In the genomic region with DNA sequence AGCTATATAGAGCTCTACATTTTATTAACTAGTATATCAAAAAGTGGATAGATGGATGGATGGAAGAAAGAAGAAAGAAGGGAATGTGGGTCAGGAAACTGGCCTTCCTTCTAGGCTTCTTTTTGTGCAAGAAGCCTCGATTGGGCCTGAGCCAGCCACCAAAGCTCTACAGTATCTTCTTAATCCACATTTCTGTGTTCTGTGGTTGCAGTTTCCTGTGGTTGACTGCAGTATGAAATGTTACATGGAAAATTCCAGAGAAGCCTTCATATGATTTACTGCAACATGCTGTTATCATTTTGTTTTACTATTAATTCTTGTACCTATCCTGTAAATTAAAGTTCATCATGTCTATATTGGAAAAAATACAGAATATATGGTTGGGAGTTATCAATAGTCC, we compare ENCODE assay signal across 28 mouse cellular contexts.
DNase-seq lines count a peak whose midpoint lies in the region; ATAC-seq and TF ChIP-seq lines count a peak whose summit lies in the region.
"Had no signal": no experiment of that assay in that cellular context is flagged by ENCODE, and none has a peak within 500 bp of the region (broad histone marks: within the 10 kb centered on the region; RNA-seq: fewer than 3 reads in every experiment).

No protein-coding gene starts in this region.

- no peak overlapping the region for H3K9ac ChIP-seq in liver, postnatal 0 days (replicated peaks)
- H3K9ac ChIP-seq: embryonic facial prominence, embryonic 12.5 days; forebrain, embryonic 12.5 days; forebrain, embryonic 15.5 days; heart, embryonic 12.5 days; heart, embryonic 15.5 days; hindbrain, embryonic 14.5 days had no signal

- DNase-seq in kidney, postnatal 14 days = peak; percentile 3
- DNase-seq in kidney, adult 11 months = no peak
- DNase-seq in 416B (ENCODE audit: low read depth) = peak; percentile 47
- no peak for DNase-seq in liver, postnatal 0 days
- DNase-seq in cerebellum, adult 11-12 months = no peak
- DNase-seq: adrenal gland, adult 2 months; adrenal gland, postnatal 14 days; B cell, adult 2 months; cerebellum, adult 11 months; cerebellum, adult 8-10 months; cerebellum, postnatal 10 days; cerebellum, postnatal 36 days; gastrocnemius, postnatal 25 days; heart, adult 18-20 months; heart, postnatal 10 days; heart, postnatal 36 days had no signal

- no peaks in the 10 kb centered on the region for H3K9me3 ChIP-seq in liver, postnatal 0 days (ENCODE audit: low read length)
- H3K9me3 ChIP-seq: embryonic facial prominence, embryonic 12.5 days; forebrain, embryonic 12.5 days; forebrain, embryonic 15.5 days; G1E; heart, embryonic 12.5 days; heart, embryonic 15.5 days had no signal

- ATAC-seq in common myeloid progenitor, adult 5-6 weeks (replicated peaks; ENCODE audit: low read depth, poor library complexity, severe bottlenecking) = peak; percentile 97
- no peak for ATAC-seq in liver, postnatal 0 days
- ATAC-seq: forebrain, embryonic 15.5 days; hindbrain, postnatal 0 days; inflammation-experienced regulatory T-cells, adult 6 months had no signal

- no peak overlapping the region for H3K27ac ChIP-seq in liver, postnatal 0 days (ENCODE audit: low read depth)
- H3K27ac ChIP-seq: embryonic facial prominence, embryonic 12.5 days; forebrain, embryonic 12.5 days; forebrain, embryonic 15.5 days; heart, embryonic 15.5 days; hindbrain, embryonic 14.5 days; hindbrain, postnatal 0 days had no signal

- no peak overlapping the region for H3K4me2 ChIP-seq in liver, postnatal 0 days (ENCODE audit: low read depth, low read length)
- H3K4me2 ChIP-seq: embryonic facial prominence, embryonic 12.5 days; forebrain, embryonic 12.5 days; forebrain, embryonic 15.5 days; heart, embryonic 12.5 days; heart, embryonic 15.5 days; hindbrain, embryonic 14.5 days had no signal

- no peak for TF ChIP-seq EP300 in liver, postnatal 0 days (IDR thresholded peaks at IDR 0.05; ENCODE audit: low read depth)

- no peaks in the 10 kb centered on the region for H3K27me3 ChIP-seq in liver, postnatal 0 days (ENCODE audit: insufficient read depth, low read length)
- H3K27me3 ChIP-seq: CH12.LX; embryonic facial prominence, embryonic 12.5 days; forebrain, embryonic 12.5 days; forebrain, embryonic 15.5 days; heart, embryonic 12.5 days; heart, embryonic 15.5 days had no signal

- no peaks in the 10 kb centered on the region for H3K36me3 ChIP-seq in liver, postnatal 0 days (replicated peaks; ENCODE audit: insufficient read depth, low read length)
- H3K36me3 ChIP-seq: embryonic facial prominence, embryonic 12.5 days; forebrain, embryonic 12.5 days; forebrain, embryonic 15.5 days; G1E; heart, embryonic 12.5 days; heart, embryonic 15.5 days had no signal

- H3K4me1 ChIP-seq in liver, postnatal 0 days (ENCODE audit: insufficient read depth) = no peaks in the 10 kb centered on the region
- H3K4me1 ChIP-seq: embryonic facial prominence, embryonic 12.5 days; forebrain, embryonic 12.5 days; forebrain, embryonic 15.5 days; heart, embryonic 12.5 days; heart, embryonic 15.5 days had no signal

- 19% methylated on average over 1 of the region's 1 CpGs for WGBS in liver, postnatal 0 days (ENCODE audit: insufficient replicate concordance)

- no peak for TF ChIP-seq CTCF in liver, postnatal 0 days (IDR thresholded peaks at IDR 0.05; ENCODE audit: low read depth)

- H3K4me3 ChIP-seq in liver, postnatal 0 days (ENCODE audit: low read depth, low read length) = no peak overlapping the region
- H3K4me3 ChIP-seq: embryonic facial prominence, embryonic 12.5 days; erythroblast, embryonic 14.5 days; forebrain, embryonic 12.5 days; forebrain, embryonic 15.5 days; heart, embryonic 12.5 days; heart, embryonic 15.5 days had no signal

Comparison
In these comparisons a context has a peak if more than half of its experiments do, and no peak if none do; other contexts are left out.
1. DNase-seq: peak in kidney, postnatal 14 days (single experiment) and 416B (single experiment); none in kidney, adult 11 months (single experiment), liver, postnatal 0 days (single experiment) and cerebellum, adult 11-12 months (single experiment).